8 mouse cellular contexts compared by ENCODE assay signal in the genomic region with DNA sequence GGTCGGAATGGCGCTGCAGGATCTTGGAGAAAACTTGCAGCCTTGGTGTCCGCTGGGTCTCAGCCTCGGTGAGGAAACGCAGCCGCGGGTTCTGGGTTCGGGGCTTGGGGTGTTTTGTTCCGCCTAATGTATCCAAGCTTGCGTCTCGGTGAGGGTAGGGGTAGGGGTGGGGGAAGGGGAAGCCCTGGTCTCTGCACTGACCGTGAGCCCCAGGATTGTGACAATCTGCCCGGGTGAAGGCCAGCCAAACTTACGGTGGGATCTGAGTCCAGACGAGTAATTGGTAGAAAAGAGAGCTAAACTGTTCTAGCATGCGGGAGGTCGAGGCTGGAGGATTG. TPM values are rescaled to one million over a fixed set of nuclear protein-coding genes. Genes with fewer than 3 reads are reported as not detected.
DNase-seq lines count a peak whose midpoint lies in the region; ATAC-seq and TF ChIP-seq lines count a peak whose summit lies in the region.

No protein-coding gene starts in this region.

- no peaks in the 10 kb centered on the region for H3K27me3 ChIP-seq in cerebellum, adult 2 months (ENCODE audit: control insufficient read depth, insufficient read depth, low read length)
- H3K27me3 ChIP-seq in neural tube, embryonic 11.5 days (ENCODE audit: control insufficient read depth, insufficient read depth, low read length): no peaks in the 10 kb centered on the region
- no peaks in the 10 kb centered on the region for H3K27me3 ChIP-seq in limb, embryonic 15.5 days
- no peaks in the 10 kb centered on the region for H3K27me3 ChIP-seq in stomach, postnatal 0 days (ENCODE audit: control insufficient read depth, insufficient read depth, low read length)

- no peak for TF ChIP-seq CTCF in cerebellum, adult 2 months (IDR thresholded peaks at IDR 0.05; ENCODE audit: borderline replicate concordance, insufficient read depth, low read depth, low read length)
- no peak for TF ChIP-seq CTCF in stomach, postnatal 0 days (IDR thresholded peaks at IDR 0.05; ENCODE audit: low read depth)

- TF ChIP-seq EP300 in stomach, postnatal 0 days (optimal IDR thresholded peaks at IDR 0.05): no peak

- H3K4me1 ChIP-seq in cerebellum, adult 2 months (ENCODE audit: control insufficient read depth, insufficient read depth, low read length): peaks cover 5% of the 10 kb centered on the region; the same call in 1 of the 2 replicates
- peaks cover 18% of the 10 kb centered on the region for H3K4me1 ChIP-seq in neural tube, embryonic 11.5 days (ENCODE audit: control insufficient read depth, insufficient read depth, low read length)
- peaks cover 43% of the 10 kb centered on the region for H3K4me1 ChIP-seq in limb, embryonic 15.5 days
- peaks cover 7% of the 10 kb centered on the region; the same call in 1 of the 2 replicates for H3K4me1 ChIP-seq in stomach, postnatal 0 days (replicated peaks; ENCODE audit: control insufficient read depth, insufficient read depth)

- no peaks in the 10 kb centered on the region for H3K9me3 ChIP-seq in neural tube, embryonic 11.5 days (ENCODE audit: control insufficient read depth, low read length)
- H3K9me3 ChIP-seq in limb, embryonic 15.5 days: no peaks in the 10 kb centered on the region
- no peaks in the 10 kb centered on the region for H3K9me3 ChIP-seq in stomach, postnatal 0 days (ENCODE audit: control insufficient read depth, low read length)

- 0 out of 2 replicates have a peak, but pooled peaks have one; percentile 51 for TF ChIP-seq POLR2A in cerebellum, adult 2 months (IDR thresholded peaks at IDR 0.05; ENCODE audit: borderline replicate concordance, insufficient read depth, low read length)

- DNase-seq in cerebellum, adult 2 months: no peak
- no peak for DNase-seq in cerebellum, adult 11-12 months
- DNase-seq in neural tube, embryonic 11.5 days (ENCODE audit: low spot score): no peak
- DNase-seq in neural tube, embryonic 10.5 days (ENCODE audit: extremely low spot score, low spot score): no peak
- DNase-seq in stomach, postnatal 0 days (ENCODE audit: low spot score): no peak
- DNase-seq in layer of hippocampus, adult 9-10 months (ENCODE audit: low spot score): no peak
- DNase-seq in left cerebral cortex, postnatal 25 days (ENCODE audit: low spot score in 2 of 2): no peak

- H3K27ac ChIP-seq in cerebellum, adult 2 months (ENCODE audit: insufficient read depth, low read length): no peak overlapping the region
- H3K27ac ChIP-seq in neural tube, embryonic 11.5 days (ENCODE audit: low read depth, low read length): no peak overlapping the region
- 0 out of 2 replicates have a peak overlapping the region, but pooled peaks have one; percentile 38 for H3K27ac ChIP-seq in limb, embryonic 15.5 days
- no peak overlapping the region for H3K27ac ChIP-seq in stomach, postnatal 0 days (replicated peaks)

- H3K4me2 ChIP-seq in neural tube, embryonic 11.5 days (ENCODE audit: low read depth): peak overlapping the region; percentile 69
- peak overlapping the region; percentile 77 for H3K4me2 ChIP-seq in limb, embryonic 15.5 days
- peak overlapping the region; percentile 93 for H3K4me2 ChIP-seq in stomach, postnatal 0 days (replicated peaks; ENCODE audit: low read depth)

- no peaks in the 10 kb centered on the region for H3K36me3 ChIP-seq in neural tube, embryonic 11.5 days (ENCODE audit: control insufficient read depth, insufficient read depth, low read length)
- no peaks in the 10 kb centered on the region for H3K36me3 ChIP-seq in limb, embryonic 15.5 days
- no peaks in the 10 kb centered on the region for H3K36me3 ChIP-seq in stomach, postnatal 0 days (ENCODE audit: control insufficient read depth, insufficient read depth, low read length)

- WGBS in cerebellum, adult 2 months: under 1% methylated on average over 17 of the region's 17 CpGs
- under 1% methylated on average over 17 of the region's 17 CpGs for WGBS in neural tube, embryonic 11.5 days
- WGBS in limb, embryonic 15.5 days: 1% methylated on average over 17 of the region's 17 CpGs
- WGBS in stomach, postnatal 0 days: under 1% methylated on average over 17 of the region's 17 CpGs

- no peak; the same call in 1 of the 2 replicates for ATAC-seq in neural tube, embryonic 11.5 days (ENCODE audit: insufficient read depth, low FRiP score, low TSS enrichment)
- ATAC-seq in limb, embryonic 15.5 days (ENCODE audit: insufficient number of reproducible peaks, low FRiP score, low TSS enrichment, low read depth): 0 out of 2 replicates have a peak, but pooled peaks have one; percentile 5
- peak; percentile 8; the same call in 1 of the 2 replicates for ATAC-seq in stomach, postnatal 0 days (ENCODE audit: low FRiP score, low TSS enrichment)

- peak overlapping the region; percentile 83 for H3K4me3 ChIP-seq in cerebellum, adult 2 months (replicated peaks; ENCODE audit: insufficient read depth, low read depth, low read length)
- peak overlapping the region; percentile 97 for H3K4me3 ChIP-seq in neural tube, embryonic 11.5 days (ENCODE audit: low read depth, low read length)
- peak overlapping the region; percentile 98 for H3K4me3 ChIP-seq in limb, embryonic 15.5 days
- peak overlapping the region; percentile 95 for H3K4me3 ChIP-seq in stomach, postnatal 0 days (ENCODE audit: low read depth, low read length)

- intact Hi-C loops in left cerebral cortex, postnatal 25 days (cut with DNase I): no loop called here

- H3K9ac ChIP-seq in neural tube, embryonic 11.5 days (ENCODE audit: low read length): peak overlapping the region; percentile 70
- H3K9ac ChIP-seq in limb, embryonic 15.5 days: peak overlapping the region; percentile 54
- H3K9ac ChIP-seq in stomach, postnatal 0 days (ENCODE audit: low read length): peak overlapping the region; percentile 77

RNA-seq across cellular contexts. Expression of gene Ncapd3, which starts 0.8 kb away (rescaled TPM):
- 45.7 and 47.6 TPM in 2 replicates for polyA plus RNA-seq in cerebellum, adult 2 months (2012; rRNA removed)
- 36.8 and 42.4 TPM in 2 replicates for polyA plus RNA-seq in neural tube, embryonic 11.5 days (2014; fragmentation: Nextera tagmentation; extraction: Ambion mirVana)
- polyA plus RNA-seq in limb, embryonic 15.5 days (2015; fragmentation: Nextera tagmentation; extraction: Ambion mirVana): 21.3 and 21.6 TPM in 2 replicates
- polyA plus RNA-seq in stomach, postnatal 0 days (2015; fragmentation: Nextera tagmentation; extraction: Ambion mirVana): 6.8 and 7.5 TPM in 2 replicates
- total RNA-seq in left cerebral cortex, postnatal 25 days (2021): 10 to 100 TPM; 15.5 to 17.8 TPM

RNA-seq across cellular contexts. Expression of gene Vps26b, which starts 0.9 kb away (rescaled TPM):
- 87.5 and 95.5 TPM in 2 replicates for polyA plus RNA-seq in cerebellum, adult 2 months (2012; rRNA removed)
- polyA plus RNA-seq in neural tube, embryonic 11.5 days (2014; fragmentation: Nextera tagmentation; extraction: Ambion mirVana): 62.6 and 63.5 TPM in 2 replicates
- 36.4 and 36.5 TPM in 2 replicates for polyA plus RNA-seq in limb, embryonic 15.5 days (2015; fragmentation: Nextera tagmentation; extraction: Ambion mirVana)
- polyA plus RNA-seq in stomach, postnatal 0 days (2015; fragmentation: Nextera tagmentation; extraction: Ambion mirVana): 18.0 and 19.6 TPM in 2 replicates
- total RNA-seq in left cerebral cortex, postnatal 25 days (2021): 100 to 1,000 TPM; 100 to 101 TPM

RNA-seq across cellular contexts. Expression of gene Thyn1, which starts 31.2 kb away (rescaled TPM):
- polyA plus RNA-seq in cerebellum, adult 2 months (2012; rRNA removed): 93.5 and 104 TPM in 2 replicates
- 139 and 146 TPM in 2 replicates for polyA plus RNA-seq in neural tube, embryonic 11.5 days (2014; fragmentation: Nextera tagmentation; extraction: Ambion mirVana)
- 97.4 and 107 TPM in 2 replicates for polyA plus RNA-seq in limb, embryonic 15.5 days (2015; fragmentation: Nextera tagmentation; extraction: Ambion mirVana)
- 94.3 and 106 TPM in 2 replicates for polyA plus RNA-seq in stomach, postnatal 0 days (2015; fragmentation: Nextera tagmentation; extraction: Ambion mirVana)
- total RNA-seq in left cerebral cortex, postnatal 25 days (2021): 10 to 100 TPM; 61.8 to 62.2 TPM

RNA-seq across cellular contexts. Expression of gene Acad8, which starts 31.4 kb away (rescaled TPM):
- polyA plus RNA-seq in cerebellum, adult 2 months (2012; rRNA removed): 45.0 and 49.9 TPM in 2 replicates
- polyA plus RNA-seq in neural tube, embryonic 11.5 days (2014; fragmentation: Nextera tagmentation; extraction: Ambion mirVana): 35.8 and 40.8 TPM in 2 replicates
- polyA plus RNA-seq in limb, embryonic 15.5 days (2015; fragmentation: Nextera tagmentation; extraction: Ambion mirVana): 49.4 and 50.4 TPM in 2 replicates
- 37.8 and 42.9 TPM in 2 replicates for polyA plus RNA-seq in stomach, postnatal 0 days (2015; fragmentation: Nextera tagmentation; extraction: Ambion mirVana)
- 10 to 100 TPM; 28.9 to 35.1 TPM for total RNA-seq in left cerebral cortex, postnatal 25 days (2021)
